Mouse (Mus musculus) stomach, embryonic 16.5 days (tissue): ENCODE measurements around the gene Bfsp2. TPM values are rescaled to one million over a fixed set of nuclear protein-coding genes. Genes with fewer than 3 reads are reported as not detected.

Experiments used
- ATAC-seq: fragments of 200-750 bp; cut with Nextera tagmentation; 2 replicates; pipeline ENCODE4 v1.8.0; 2017; ENCODE audit warnings: moderate number of reproducible peaks, moderate TSS enrichment; ENCODE audit not compliant: insufficient read depth, low FRiP score
- H3K27ac ChIP-seq: fragments of 300-500 bp; sonication (generic); 2 replicates; pipeline ENCODE4 v1.5.1; 2014; ENCODE audit warnings: low read length
- H3K27me3 ChIP-seq: fragments of 300-500 bp; sonication (generic); 2 replicates; pipeline ENCODE4 v1.6.1; 2014; ENCODE audit warnings: low read length, control low read depth, mixed read lengths; ENCODE audit not compliant: control insufficient read depth, insufficient read depth
- H3K36me3 ChIP-seq: fragments of 300-500 bp; sonication (generic); 2 replicates; pipeline ENCODE4 v1.6.1; 2014; ENCODE audit warnings: low read length; ENCODE audit not compliant: control insufficient read depth, insufficient read depth
- H3K4me1 ChIP-seq: fragments of 300-500 bp; sonication (generic); 2 replicates; pipeline ENCODE4 v1.6.1; 2014; ENCODE audit warnings: low read length, control low read depth, mixed read lengths; ENCODE audit not compliant: control insufficient read depth, insufficient read depth
- H3K4me2 ChIP-seq: fragments of 300-500 bp; sonication (generic); 2 replicates; pipeline ENCODE4 v1.6.1; 2014; ENCODE audit warnings: low read depth, low read length, mixed read lengths
- H3K4me3 ChIP-seq: fragments of 300-500 bp; sonication (generic); replicated peaks from 2 replicates; pipeline ENCODE4 v1.5.1; 2014; ENCODE audit warnings: mild to moderate bottlenecking, low read length
- H3K9ac ChIP-seq: fragments of 300-500 bp; sonication (generic); 2 replicates; pipeline ENCODE4 v1.6.1; 2014; ENCODE audit warnings: low read length
- H3K9me3 ChIP-seq: fragments of 300-500 bp; sonication (generic); replicated peaks from 2 replicates; pipeline ENCODE4 v1.6.1; 2016; ENCODE audit warnings: low read length, control low read depth; ENCODE audit not compliant: control insufficient read depth
- WGBS: fragments of 180-500 bp; shearing (Covaris S2); extraction: QIAGEN DNeasy Blood & Tissue Kit; methylation state at CpG from one replicate; pipeline ENCODE4 v1.1.7; 2014; 5-methylcytosine and 5-hydroxymethylcytosine counted together
- polyA plus RNA-seq: library from polyadenylated mRNA; unstranded; fragments of >200 nt; fragmentation: Nextera tagmentation; extraction: Ambion mirVana; gene quantifications from 2 replicates; pipeline ENCODE4 v1.2.1, GENCODE M21; 2015

The Bfsp2 gene
- polyA plus RNA-seq, 1 experiment from 2014 or later: 0.72 TPM

DNA sequence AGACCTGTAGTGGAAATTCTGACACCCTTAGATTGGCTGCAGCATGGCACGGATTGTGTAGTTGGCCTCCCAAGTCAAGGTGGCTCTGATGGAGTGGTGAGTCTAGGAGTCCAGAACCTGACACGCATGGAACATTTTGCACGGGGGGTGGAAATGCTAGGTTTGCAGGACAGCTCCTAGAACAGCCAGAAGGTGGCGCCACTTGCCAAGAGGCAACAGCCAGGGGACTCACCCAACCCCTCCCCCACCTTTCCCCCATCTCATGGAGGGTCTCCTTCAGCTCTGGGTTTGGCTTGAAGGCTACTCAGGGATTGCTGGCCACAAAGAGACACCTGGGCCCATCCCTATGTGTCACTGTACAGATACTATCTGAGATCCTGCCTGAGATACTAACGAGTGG lies 10.7 kb downstream of the Bfsp2 start:
- 70% methylated on average over 5 of the region's 5 CpGs for WGBS
- H3K27me3 ChIP-seq: no peaks in the 10 kb centered on the region
- no peak overlapping the region for H3K4me2 ChIP-seq
- no peak overlapping the region for H3K4me3 ChIP-seq
- no peaks in the 10 kb centered on the region for H3K4me1 ChIP-seq
- no peaks in the 10 kb centered on the region for H3K9me3 ChIP-seq
- H3K9ac ChIP-seq: no peak overlapping the region
- no peak overlapping the region for H3K27ac ChIP-seq
- no peak for ATAC-seq
- H3K36me3 ChIP-seq: no peaks in the 10 kb centered on the region

DNA sequence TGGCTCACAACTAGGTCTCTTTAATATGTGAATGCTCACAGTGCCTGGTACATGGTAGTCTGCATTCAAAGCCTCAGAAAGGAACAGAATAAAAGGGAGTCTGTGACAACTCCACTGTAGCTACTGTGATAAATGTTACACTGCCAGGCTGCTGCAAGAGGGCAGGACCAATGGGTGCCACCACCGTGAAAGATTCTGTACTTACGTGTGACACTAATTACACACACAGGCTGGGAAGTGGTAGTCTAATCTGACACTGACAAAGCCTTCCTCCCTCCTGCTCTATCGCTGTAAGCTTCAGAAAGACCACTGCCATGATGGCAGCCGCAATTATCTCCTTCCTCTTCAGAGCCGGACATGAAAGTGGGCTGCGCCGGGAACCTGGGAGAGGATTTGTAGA lies 11.3 kb downstream of the Bfsp2 start:
- H3K9me3 ChIP-seq: no peaks in the 10 kb centered on the region
- no peaks in the 10 kb centered on the region for H3K36me3 ChIP-seq
- WGBS: 81% methylated on average over 7 of the region's 7 CpGs
- no peak overlapping the region for H3K4me3 ChIP-seq
- H3K9ac ChIP-seq: no peak overlapping the region
- H3K27ac ChIP-seq: no peak overlapping the region
- no peaks in the 10 kb centered on the region for H3K4me1 ChIP-seq
- no peaks in the 10 kb centered on the region for H3K27me3 ChIP-seq
- no peak overlapping the region for H3K4me2 ChIP-seq
- no peak for ATAC-seq

DNA sequence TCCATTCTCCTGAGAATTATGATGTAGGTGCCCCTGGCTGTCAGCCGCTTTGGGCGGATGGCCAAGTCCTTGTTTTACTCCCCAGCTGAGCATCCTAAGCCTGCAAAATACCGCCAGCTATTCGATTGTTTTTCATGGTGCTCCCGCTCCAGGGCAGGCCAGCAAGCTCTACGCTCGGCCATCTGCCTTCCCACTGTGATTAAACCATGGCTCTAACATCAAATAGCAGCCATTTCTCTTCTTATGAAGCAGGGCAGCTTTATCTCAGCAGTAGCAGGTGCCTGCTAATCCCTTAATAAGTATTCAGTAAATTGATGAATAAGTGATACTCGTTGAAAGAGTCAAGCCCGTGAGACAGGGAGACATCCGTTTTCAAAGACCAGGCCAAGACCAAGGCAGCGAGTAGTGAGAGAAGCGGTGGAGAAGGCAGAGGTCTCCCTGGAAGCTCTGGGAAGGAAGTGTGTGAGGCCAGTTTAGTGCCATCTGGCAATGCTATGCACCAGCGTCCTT lies 14.5 kb downstream of the Bfsp2 start:
- Histone ChIP-seq H3K9ac (no peak overlapping the region), H3K27me3 (no peaks in the 10 kb centered on the region), H3K27ac (no peak overlapping the region), H3K4me1 (no peaks in the 10 kb centered on the region), H3K4me3 (no peak overlapping the region), H3K4me2 (no peak overlapping the region), H3K36me3 (no peaks in the 10 kb centered on the region), H3K9me3 (0 out of 2 replicates have a peak, but pooled peaks cover 5% of the 10 kb centered on the region)
- no peak for ATAC-seq
- 60% methylated on average over 13 of the region's 13 CpGs for WGBS

DNA sequence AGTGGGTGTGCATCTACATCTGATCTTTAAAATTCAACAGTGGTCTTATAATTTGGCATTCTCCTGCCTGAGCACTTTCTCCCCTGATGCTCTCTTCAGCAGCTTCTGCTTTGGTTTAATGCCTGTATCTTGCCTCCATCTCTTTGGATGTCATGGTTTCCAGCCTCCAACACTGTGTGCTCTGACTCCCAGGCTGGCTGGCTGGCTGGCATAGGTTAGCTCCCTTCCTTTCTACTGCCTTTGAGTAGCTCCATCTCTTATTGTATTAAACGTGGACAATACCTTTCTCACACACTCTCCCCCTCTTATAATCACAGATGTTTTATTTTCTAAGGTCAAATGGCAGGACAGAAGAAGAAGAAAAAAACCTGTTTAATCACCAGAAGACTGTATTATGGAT lies 14.9 kb downstream of the Bfsp2 start:
- ATAC-seq: no peak
- H3K9me3 ChIP-seq: 0 out of 2 replicates have a peak, but pooled peaks cover 5% of the 10 kb centered on the region
- H3K4me1 ChIP-seq: no peaks in the 10 kb centered on the region
- H3K4me2 ChIP-seq: no peak overlapping the region
- H3K27ac ChIP-seq: no peak overlapping the region
- H3K4me3 ChIP-seq: no peak overlapping the region
- WGBS: 36% methylated on average over 1 of the region's 1 CpGs
- no peaks in the 10 kb centered on the region for H3K27me3 ChIP-seq
- H3K36me3 ChIP-seq: no peaks in the 10 kb centered on the region
- no peak overlapping the region for H3K9ac ChIP-seq

DNA sequence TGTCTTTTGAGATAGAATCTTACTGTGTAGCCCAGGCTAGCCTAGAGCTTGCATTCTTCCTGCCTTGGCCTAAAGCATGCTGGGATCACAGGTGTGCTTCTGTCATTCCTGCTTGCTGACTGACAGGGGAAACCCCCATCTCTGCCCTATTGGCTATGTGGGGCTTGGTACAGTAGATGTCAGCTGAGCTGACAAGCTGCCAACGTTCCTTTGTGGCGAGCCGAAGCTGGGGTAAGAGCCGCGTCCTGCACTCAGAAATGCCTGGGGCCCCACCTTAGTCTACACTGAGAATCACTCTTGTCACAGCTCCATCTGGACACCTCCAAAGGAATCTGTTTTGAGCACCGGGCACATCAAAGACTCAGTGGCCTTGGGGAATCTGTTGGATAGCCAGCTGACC lies 16.4 kb downstream of the Bfsp2 start:
- 73% methylated on average over 6 of the region's 6 CpGs for WGBS
- no peak for ATAC-seq

DNA sequence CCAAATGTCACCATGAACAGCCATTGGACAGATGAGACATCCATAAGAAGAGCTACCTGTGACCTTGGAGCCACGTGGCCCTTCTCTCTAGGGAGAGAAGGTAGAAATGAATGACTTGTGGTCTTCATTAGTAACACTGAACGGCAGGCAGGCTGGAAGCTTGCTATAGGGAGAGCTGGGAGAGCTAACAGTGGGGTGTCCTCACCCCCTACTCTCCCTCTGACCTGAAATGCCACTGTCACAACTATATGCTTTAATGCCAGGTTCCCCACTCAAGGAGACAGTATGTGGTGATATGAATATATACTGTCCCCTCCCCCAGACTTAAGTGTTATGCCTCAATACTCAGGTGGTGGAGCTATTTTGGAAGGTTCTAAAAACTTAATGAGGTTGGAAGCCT lies 20.4 kb downstream of the Bfsp2 start:
- 54% methylated on average over 2 of the region's 2 CpGs for WGBS
- Histone ChIP-seq H3K9me3 (0 out of 2 replicates have a peak, but pooled peaks cover 5% of the 10 kb centered on the region), H3K27ac (no peak overlapping the region), H3K4me1 (no peaks in the 10 kb centered on the region), H3K9ac (no peak overlapping the region), H3K36me3 (no peaks in the 10 kb centered on the region), H3K4me2 (no peak overlapping the region), H3K4me3 (no peak overlapping the region), H3K27me3 (no peaks in the 10 kb centered on the region)
- ATAC-seq: no peak

More for the DNA sequence above, 16.4 kb downstream of the Bfsp2 start:
- Histone ChIP-seq H3K4me2 (no peak overlapping the region), H3K9ac (no peak overlapping the region), H3K9me3 (0 out of 2 replicates have a peak, but pooled peaks cover 5% of the 10 kb centered on the region), H3K36me3 (no peaks in the 10 kb centered on the region), H3K27me3 (no peaks in the 10 kb centered on the region), H3K4me3 (no peak overlapping the region), H3K27ac (no peak overlapping the region), H3K4me1 (no peaks in the 10 kb centered on the region)

DNA sequence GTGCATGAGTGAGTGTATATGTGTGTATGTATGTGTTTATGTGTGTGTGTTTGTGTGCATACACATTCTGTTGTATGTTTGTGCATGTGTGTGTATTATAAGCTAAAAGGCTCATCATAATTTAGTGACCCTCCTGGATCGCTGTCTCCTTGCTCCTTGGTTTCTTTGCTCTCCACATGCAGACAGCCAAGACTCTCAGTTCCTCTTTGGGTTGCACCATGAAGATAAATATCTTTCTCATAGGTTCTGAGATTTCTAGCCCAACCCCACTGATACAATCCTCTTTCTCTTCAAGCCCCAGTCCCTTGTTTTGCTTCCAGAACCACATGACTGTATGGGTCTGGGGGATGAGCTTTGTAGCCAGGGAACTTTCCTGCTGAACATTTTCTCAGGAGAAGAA lies 20.9 kb downstream of the Bfsp2 start:
- 83% methylated on average over 1 of the region's 1 CpGs for WGBS
- no peak for ATAC-seq
- Histone ChIP-seq H3K4me2 (no peak overlapping the region), H3K9ac (no peak overlapping the region), H3K9me3 (0 out of 2 replicates have a peak, but pooled peaks cover 5% of the 10 kb centered on the region), H3K27me3 (no peaks in the 10 kb centered on the region), H3K36me3 (no peaks in the 10 kb centered on the region), H3K4me3 (no peak overlapping the region), H3K4me1 (no peaks in the 10 kb centered on the region), H3K27ac (no peak overlapping the region)

DNA sequence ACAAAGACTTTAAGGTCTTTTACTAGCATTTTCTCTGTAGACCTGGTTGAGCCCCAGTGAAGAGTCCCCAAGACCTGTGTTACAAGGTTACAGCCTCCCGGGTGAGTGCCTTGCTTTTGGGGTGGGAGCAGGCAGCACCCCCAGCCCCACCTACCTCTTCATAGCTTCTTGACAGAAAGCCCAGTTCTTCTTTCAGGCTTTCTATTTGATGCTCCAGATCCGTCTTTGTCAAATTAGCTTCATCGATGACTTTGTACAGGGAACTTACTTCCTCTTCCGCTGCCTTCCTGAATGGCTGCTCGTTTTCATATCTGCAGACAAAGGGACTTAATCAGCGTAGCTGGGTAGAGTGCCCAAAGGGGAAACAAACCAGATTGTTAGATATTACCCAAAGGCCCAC lies 30.6 kb downstream of the Bfsp2 start:
- Histone ChIP-seq H3K27me3 (no peaks in the 10 kb centered on the region), H3K4me3 (no peak overlapping the region), H3K9ac (no peak overlapping the region), H3K36me3 (no peaks in the 10 kb centered on the region), H3K4me1 (no peaks in the 10 kb centered on the region), H3K9me3 (peaks cover 3% of the 10 kb centered on the region; the same call in 1 of the 2 replicates), H3K27ac (no peak overlapping the region), H3K4me2 (no peak overlapping the region)
- WGBS: 71% methylated on average over 6 of the region's 6 CpGs
- ATAC-seq: no peak

DNA sequence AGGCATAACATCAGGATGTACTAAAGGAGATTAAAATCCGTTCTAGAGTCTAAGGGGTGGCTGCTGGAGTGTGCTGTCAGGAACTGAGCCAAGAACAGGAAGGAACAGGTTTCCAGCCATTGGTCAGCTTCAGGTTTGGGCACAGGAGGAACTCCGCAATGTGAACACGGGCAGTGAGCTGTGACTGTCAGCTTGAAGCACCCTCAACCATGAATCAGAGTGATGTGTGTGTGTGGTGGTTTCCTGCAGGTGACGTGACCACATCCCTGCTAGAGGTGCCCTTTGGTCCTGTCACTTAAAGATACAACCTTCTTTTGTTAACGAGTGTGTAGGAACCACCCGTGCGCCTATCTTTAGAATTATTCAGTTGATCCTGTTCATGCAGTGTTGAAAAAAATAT lies 31.1 kb downstream of the Bfsp2 start:
- 74% methylated on average over 7 of the region's 7 CpGs for WGBS
- Histone ChIP-seq H3K9me3 (peaks cover 5% of the 10 kb centered on the region; the same call in 1 of the 2 replicates), H3K36me3 (no peaks in the 10 kb centered on the region), H3K27ac (no peak overlapping the region), H3K4me1 (no peaks in the 10 kb centered on the region), H3K9ac (no peak overlapping the region), H3K27me3 (no peaks in the 10 kb centered on the region), H3K4me3 (no peak overlapping the region), H3K4me2 (no peak overlapping the region)
- ATAC-seq: no peak
